Mouse (Mus musculus) hindbrain, postnatal 0 days (tissue): ENCODE results near the gene Blm. TPM values are rescaled to one million over a fixed set of nuclear protein-coding genes. Genes with fewer than 3 reads are reported as not detected.

Experiments
- ATAC-seq: fragments of 200-750 bp; cut with Nextera tagmentation; 2 replicates; pipeline ENCODE4 v1.8.0; 2017; ENCODE audit warnings: mild to moderate bottlenecking, moderate TSS enrichment, moderate library complexity
- DNase-seq: peaks from one replicate; pipeline ENCODE4 v3.0.0-alpha.2; 2015; ENCODE audit warnings: low spot score
- H3K27ac ChIP-seq: fragments of 300-500 bp; sonication (generic); 2 replicates; pipeline ENCODE4 v1.5.1; 2014; ENCODE audit warnings: mild to moderate bottlenecking
- H3K27me3 ChIP-seq: fragments of 300-500 bp; sonication (generic); 2 replicates; pipeline ENCODE4 v1.6.1; 2014; ENCODE audit warnings: low read length, mixed read lengths; ENCODE audit not compliant: insufficient read depth
- H3K36me3 ChIP-seq: fragments of 300-500 bp; sonication (generic); 2 replicates; pipeline ENCODE4 v1.6.1; 2014; ENCODE audit warnings: low read length, mixed read lengths; ENCODE audit not compliant: insufficient read depth
- H3K4me1 ChIP-seq: fragments of 300-500 bp; sonication (generic); 2 replicates; pipeline ENCODE4 v1.6.1; 2014; ENCODE audit warnings: antibody characterized with exemption, low read length, mixed read lengths; ENCODE audit not compliant: insufficient read depth
- H3K4me2 ChIP-seq: fragments of 300-500 bp; sonication (generic); 2 replicates; pipeline ENCODE4 v1.6.1; 2014; ENCODE audit warnings: low read depth, mild to moderate bottlenecking, low read length, moderate library complexity, mixed read lengths
- H3K4me3 ChIP-seq: fragments of 300-500 bp; sonication (generic); 2 replicates; pipeline ENCODE4 v1.5.1; 2014; ENCODE audit warnings: low read length
- H3K9ac ChIP-seq: fragments of 300-500 bp; sonication (generic); replicated peaks from 2 replicates; pipeline ENCODE4 v1.6.1; 2014; ENCODE audit warnings: mild to moderate bottlenecking, low read length, moderate library complexity, mixed read lengths
- H3K9me3 ChIP-seq: fragments of 300-500 bp; sonication (generic); 2 replicates; pipeline ENCODE4 v1.6.1; 2016; ENCODE audit warnings: low read length, mixed read lengths
- CTCF ChIP-seq: IDR thresholded peaks from 2 replicates; pipeline ENCODE4 v1.5.1; 2016; ENCODE audit warnings: antibody characterized with exemption, control low read depth, low read depth
- WGBS: fragments of 180-500 bp; shearing (Covaris S2); extraction: QIAGEN DNeasy Blood & Tissue Kit; methylation state at CpG from one replicate; pipeline ENCODE4 v1.1.7; 2014; 5-methylcytosine and 5-hydroxymethylcytosine counted together
- polyA plus RNA-seq: library from polyadenylated mRNA; unstranded; fragments of >200 nt; fragmentation: Nextera tagmentation; extraction: Ambion mirVana; gene quantifications from 2 replicates; pipeline ENCODE4 v1.2.1, GENCODE M21; 2015
- total RNA-seq: library from RNA; depleted of rRNA; stranded (reverse); fragments of >200 nt; gene quantifications from 2 replicates; pipeline ENCODE4 v1.2.3, GENCODE M21; 2014

The Blm gene
- total and polyA plus RNA-seq, 2 experiments from 2014 or later = 4.3 to 7.1 TPM

DNA sequence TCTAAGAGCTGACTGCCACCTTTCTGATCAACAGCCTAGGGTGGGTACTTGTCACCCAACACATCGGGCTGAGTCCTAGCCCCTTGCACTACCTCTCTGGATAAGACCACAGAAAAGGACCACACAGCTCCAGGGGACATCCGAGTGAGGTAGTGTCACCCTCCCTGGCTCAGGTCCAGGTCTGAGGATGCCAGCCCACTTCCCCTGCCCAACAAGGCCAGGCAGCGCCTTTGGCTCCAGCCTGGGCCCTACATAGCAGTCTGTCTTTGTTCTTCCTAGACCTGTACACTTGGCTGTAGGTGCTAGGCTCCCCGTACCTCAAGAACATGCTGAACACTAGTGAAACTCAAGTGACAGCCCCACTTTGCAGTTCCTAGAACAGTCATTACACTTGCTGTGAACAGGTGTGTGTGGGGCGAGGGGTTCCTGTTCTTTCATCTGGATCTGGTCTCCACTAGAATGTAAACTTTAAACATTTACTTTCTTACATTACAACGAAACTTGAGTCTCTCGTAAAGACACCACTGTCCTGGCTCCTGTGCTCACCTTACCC is 120.5 kb downstream of the Blm start:
- H3K4me1 ChIP-seq = peaks cover 3% of the 10 kb centered on the region; the same call in 1 of the 2 replicates
- no peak overlapping the region for H3K27ac ChIP-seq
- no peaks in the 10 kb centered on the region for H3K27me3 ChIP-seq
- no peak for DNase-seq
- H3K4me3 ChIP-seq = no peak overlapping the region
- no peaks in the 10 kb centered on the region for H3K36me3 ChIP-seq
- H3K9ac ChIP-seq = no peak overlapping the region
- no peak overlapping the region for H3K4me2 ChIP-seq
- WGBS = 78% methylated on average over 7 of the region's 7 CpGs
- H3K9me3 ChIP-seq = no peaks in the 10 kb centered on the region
- ATAC-seq = no peak
- no peak for TF ChIP-seq CTCF

DNA sequence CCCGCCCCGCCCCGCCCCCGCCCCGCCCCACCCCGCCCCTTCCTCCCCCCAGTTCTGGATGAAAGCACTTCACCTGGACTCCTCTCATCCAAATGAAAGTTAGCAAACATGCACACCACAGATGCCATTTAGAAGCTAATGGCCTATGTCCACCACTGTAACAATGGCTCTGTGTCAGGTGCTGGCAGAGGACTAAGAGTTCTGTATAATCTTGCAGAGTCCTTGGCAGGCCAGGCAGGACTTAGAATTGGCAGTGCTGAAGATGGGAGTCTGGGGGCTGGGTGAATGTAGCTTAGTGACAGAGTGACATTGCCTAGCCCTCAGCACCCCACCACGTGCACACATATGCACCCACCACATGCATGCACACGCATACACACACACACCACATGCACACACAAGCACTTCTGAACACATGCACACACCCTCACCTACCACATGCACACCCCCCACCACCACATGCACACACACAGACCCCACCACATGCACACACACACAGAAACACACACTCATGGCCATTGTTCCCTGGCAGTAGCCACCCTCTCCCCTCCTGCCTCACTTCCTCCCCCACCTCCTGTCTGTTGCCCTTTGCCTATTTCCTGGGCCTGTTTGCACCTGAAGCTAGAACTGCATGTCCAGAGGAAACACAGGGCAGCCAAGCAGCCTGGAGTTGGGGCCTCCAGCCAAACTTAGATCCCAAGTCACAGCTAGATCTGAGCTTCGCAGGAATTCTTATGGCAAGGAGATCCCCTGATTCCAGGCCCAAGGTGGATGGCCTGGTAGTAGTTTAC is 121.2 kb downstream of the Blm start:
- H3K36me3 ChIP-seq = no peaks in the 10 kb centered on the region
- no peak overlapping the region for H3K27ac ChIP-seq
- ATAC-seq (peak; percentile 28; the same call in 1 of the 2 replicates), DNase-seq (peak; percentile 21)
- no peak for TF ChIP-seq CTCF
- H3K4me3 ChIP-seq = no peak overlapping the region
- no peaks in the 10 kb centered on the region for H3K27me3 ChIP-seq
- no peak overlapping the region for H3K9ac ChIP-seq
- H3K4me2 ChIP-seq = no peak overlapping the region
- 60% methylated on average over 9 of the region's 9 CpGs for WGBS
- H3K4me1 ChIP-seq = peaks cover 3% of the 10 kb centered on the region; the same call in 1 of the 2 replicates
- no peaks in the 10 kb centered on the region for H3K9me3 ChIP-seq

DNA sequence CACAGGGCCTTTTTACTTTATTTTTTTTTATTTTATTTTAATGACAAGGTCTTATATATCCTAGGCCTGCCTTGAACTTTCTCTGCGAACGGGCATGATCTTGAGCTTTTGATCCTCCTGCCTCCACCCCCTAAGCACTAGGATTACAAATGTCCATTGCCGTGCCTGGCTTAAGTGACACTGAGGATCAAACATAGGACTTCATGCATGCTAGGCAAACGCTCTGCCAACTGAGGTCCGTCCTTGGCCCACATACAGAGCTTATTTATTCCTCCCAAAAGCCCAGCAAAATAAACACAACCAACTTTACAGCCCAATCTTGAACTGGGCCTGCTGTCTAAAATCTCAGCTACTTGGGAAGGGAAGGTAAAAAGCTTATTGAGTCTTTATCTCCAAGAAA is 122.1 kb downstream of the Blm start:
- no peaks in the 10 kb centered on the region for H3K9me3 ChIP-seq

DNA sequence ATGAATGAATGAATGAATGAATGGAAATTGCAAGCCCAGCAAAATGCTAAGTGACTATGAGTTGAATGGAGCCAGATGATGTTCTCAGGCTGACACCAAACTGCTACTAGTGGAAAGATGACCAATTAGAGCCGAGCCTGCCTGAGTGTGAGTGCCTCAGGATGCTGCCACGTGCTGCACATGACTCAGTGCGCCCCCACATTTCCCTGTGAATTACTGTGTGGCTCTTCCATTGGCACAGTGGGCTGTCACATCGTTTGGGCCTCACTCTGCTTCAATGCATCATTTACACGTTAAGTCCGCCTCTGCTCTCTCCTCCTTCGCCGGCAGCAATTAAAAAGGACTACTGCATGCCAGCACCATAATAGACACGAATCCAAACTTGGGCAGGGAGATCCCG is 122.6 kb downstream of the Blm start:
- no peak for ATAC-seq

More for the DNA sequence above, 122.1 kb downstream of the Blm start:
- H3K27me3 ChIP-seq = no peaks in the 10 kb centered on the region
- H3K9ac ChIP-seq = no peak overlapping the region
- no peak overlapping the region for H3K4me3 ChIP-seq
- H3K27ac ChIP-seq = no peak overlapping the region
- ATAC-seq = no peak
- H3K36me3 ChIP-seq = no peaks in the 10 kb centered on the region
- H3K4me1 ChIP-seq = peaks cover 3% of the 10 kb centered on the region; the same call in 1 of the 2 replicates
- TF ChIP-seq CTCF = no peak
- 60% methylated on average over 5 of the region's 5 CpGs for WGBS
- no peak for DNase-seq
- H3K4me2 ChIP-seq = no peak overlapping the region

GRCm38 (mm10) chr7:80410380-80410779 is 124.5 kb downstream of the Blm start:
- no peaks in the 10 kb centered on the region for H3K9me3 ChIP-seq
- H3K4me3 ChIP-seq = no peak overlapping the region
- TF ChIP-seq CTCF = no peak
- DNase-seq (no peak), ATAC-seq (no peak)
- H3K9ac ChIP-seq = no peak overlapping the region
- WGBS = 72% methylated on average over 9 of the region's 9 CpGs
- H3K36me3 ChIP-seq = no peaks in the 10 kb centered on the region
- H3K27me3 ChIP-seq = no peaks in the 10 kb centered on the region
- H3K4me1 ChIP-seq = peaks cover 3% of the 10 kb centered on the region; the same call in 1 of the 2 replicates
- no peak overlapping the region for H3K4me2 ChIP-seq
- no peak overlapping the region for H3K27ac ChIP-seq

More for the DNA sequence above, 122.6 kb downstream of the Blm start:
- H3K9ac ChIP-seq = no peak overlapping the region
- no peak overlapping the region for H3K27ac ChIP-seq
- no peak overlapping the region for H3K4me3 ChIP-seq
- no peak for TF ChIP-seq CTCF
- H3K9me3 ChIP-seq = no peaks in the 10 kb centered on the region
- H3K4me1 ChIP-seq = peaks cover 3% of the 10 kb centered on the region; the same call in 1 of the 2 replicates
- no peaks in the 10 kb centered on the region for H3K27me3 ChIP-seq
- DNase-seq = no peak
- H3K36me3 ChIP-seq = no peaks in the 10 kb centered on the region
- no peak overlapping the region for H3K4me2 ChIP-seq
- WGBS = 63% methylated on average over 10 of the region's 10 CpGs

GRCm38 (mm10) chr7:80407712-80408111 is 127.2 kb downstream of the Blm start:
- no peak overlapping the region for H3K9ac ChIP-seq
- WGBS = 85% methylated on average over 9 of the region's 9 CpGs
- no peaks in the 10 kb centered on the region for H3K36me3 ChIP-seq
- no peaks in the 10 kb centered on the region for H3K9me3 ChIP-seq
- no peak for DNase-seq
- no peak for ATAC-seq
- no peak for TF ChIP-seq CTCF
- H3K27ac ChIP-seq = no peak overlapping the region
- peaks cover 3% of the 10 kb centered on the region; the same call in 1 of the 2 replicates for H3K4me1 ChIP-seq
- no peaks in the 10 kb centered on the region for H3K27me3 ChIP-seq
- no peak overlapping the region for H3K4me3 ChIP-seq
- no peak overlapping the region for H3K4me2 ChIP-seq

GRCm38 (mm10) chr7:80406186-80406585 is 128.7 kb downstream of the Blm start:
- TF ChIP-seq CTCF = no peak
- H3K9me3 ChIP-seq = no peaks in the 10 kb centered on the region

More at GRCm38 (mm10) chr7:80406186-80406585, 128.7 kb downstream of the Blm start:
- whole genome bisulfite sequencing = 87% methylated on average over 3 of the region's 3 CpGs
- H3K27me3 ChIP-seq = no peaks in the 10 kb centered on the region
- peaks cover 5% of the 10 kb centered on the region; the same call in 1 of the 2 replicates for H3K4me1 ChIP-seq
- H3K4me2 ChIP-seq = no peak overlapping the region
- ATAC-seq = no peak
- no peak for DNase-seq
- H3K9ac ChIP-seq = no peak overlapping the region
- no peaks in the 10 kb centered on the region for H3K36me3 ChIP-seq
- H3K4me3 ChIP-seq = no peak overlapping the region
- no peak overlapping the region for H3K27ac ChIP-seq
